Comparison of ENCODE assay signal across 16 mouse cellular contexts in the genomic region with DNA sequence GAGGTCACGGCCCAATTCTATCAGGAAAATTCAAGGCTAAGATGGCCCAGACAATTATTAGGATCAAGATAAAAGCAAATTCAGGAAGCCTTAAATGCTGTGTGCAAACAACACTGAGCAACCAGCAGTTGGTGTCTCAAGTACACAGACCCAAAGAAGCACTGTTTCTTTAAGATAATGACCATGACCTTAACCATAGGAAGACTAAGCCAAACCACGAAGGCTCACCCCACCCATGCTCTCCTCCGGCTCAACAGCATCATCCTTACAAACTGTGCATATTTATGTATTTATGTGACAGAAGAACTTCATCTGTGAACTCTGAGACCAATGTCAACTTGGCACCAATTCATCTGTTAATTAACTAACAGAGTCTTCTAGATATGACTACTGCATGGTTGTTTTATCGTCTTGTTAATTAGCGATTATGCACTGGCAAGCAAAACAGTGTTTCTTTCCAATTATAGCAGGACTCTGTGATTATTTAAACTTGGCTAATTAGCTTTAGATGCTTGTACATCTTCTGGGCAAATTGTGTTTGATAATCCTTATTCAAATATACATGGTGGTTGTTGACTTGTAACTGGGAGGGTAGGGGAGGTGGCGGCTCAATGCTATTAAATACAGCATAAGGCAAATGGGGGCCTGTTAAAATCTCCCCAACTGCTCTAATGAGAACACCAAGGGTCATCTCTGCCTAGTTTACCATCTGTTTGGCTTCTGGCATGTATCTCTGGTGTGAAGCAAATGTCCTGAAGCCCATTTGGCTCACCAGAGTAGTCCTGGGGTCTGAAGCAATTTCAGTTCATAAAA.
DNase-seq lines count a peak whose midpoint lies in the region; ATAC-seq and TF ChIP-seq lines count a peak whose summit lies in the region.
"Had no signal": no experiment of that assay in that cellular context is flagged by ENCODE, and none has a peak within 500 bp of the region (broad histone marks: within the 10 kb centered on the region; RNA-seq: fewer than 3 reads in every experiment).

No protein-coding gene starts in this region.

- H3K4me3 ChIP-seq in heart, embryonic 12.5 days, result no peak overlapping the region
- H3K4me3 ChIP-seq in midbrain, postnatal 0 days (ENCODE audit: low read depth, low read length), result no peak overlapping the region
- no peak overlapping the region for H3K4me3 ChIP-seq in midbrain, embryonic 15.5 days
- no peak overlapping the region for H3K4me3 ChIP-seq in neural tube, embryonic 15.5 days (replicated peaks)
- H3K4me3 ChIP-seq: embryonic facial prominence, embryonic 15.5 days; limb, embryonic 10.5 days; liver, embryonic 15.5 days had no signal

- no peak for TF ChIP-seq CTCF in midbrain, postnatal 0 days (IDR thresholded peaks at IDR 0.05)

- 77% methylated on average over 6 of the region's 6 CpGs for WGBS in heart, embryonic 12.5 days
- 67% methylated on average over 6 of the region's 6 CpGs for WGBS in midbrain, postnatal 0 days
- WGBS in midbrain, embryonic 15.5 days, result 69% methylated on average over 6 of the region's 6 CpGs
- 65% methylated on average over 6 of the region's 6 CpGs for WGBS in neural tube, embryonic 15.5 days

- H3K27me3 ChIP-seq in heart, embryonic 12.5 days (replicated peaks), result no peaks in the 10 kb centered on the region
- no peaks in the 10 kb centered on the region for H3K27me3 ChIP-seq in midbrain, postnatal 0 days (ENCODE audit: insufficient read depth, low read length)
- H3K27me3 ChIP-seq in midbrain, embryonic 15.5 days (replicated peaks), result no peaks in the 10 kb centered on the region
- H3K27me3 ChIP-seq in neural tube, embryonic 15.5 days (replicated peaks), result no peaks in the 10 kb centered on the region
- H3K27me3 ChIP-seq: embryonic facial prominence, embryonic 15.5 days; liver, embryonic 15.5 days had no signal

- H3K27ac ChIP-seq in heart, embryonic 12.5 days (ENCODE audit: poor library complexity, severe bottlenecking), result no peak overlapping the region
- H3K27ac ChIP-seq in midbrain, postnatal 0 days (ENCODE audit: low read depth, low read length), result no peak overlapping the region
- H3K27ac ChIP-seq in midbrain, embryonic 15.5 days, result no peak overlapping the region
- H3K27ac ChIP-seq in neural tube, embryonic 15.5 days (replicated peaks), result no peak overlapping the region
- H3K27ac ChIP-seq: embryonic facial prominence, embryonic 15.5 days; limb, embryonic 10.5 days; liver, embryonic 15.5 days had no signal

- ATAC-seq in heart, embryonic 12.5 days (ENCODE audit: insufficient number of reproducible peaks, low FRiP score), result no peak
- ATAC-seq in midbrain, postnatal 0 days (ENCODE audit: low FRiP score), result no peak
- ATAC-seq in midbrain, embryonic 15.5 days (replicated peaks), result no peak
- peak; percentile 31 for ATAC-seq in neural tube, embryonic 15.5 days (ENCODE audit: low FRiP score)

- H3K36me3 ChIP-seq in heart, embryonic 12.5 days, result no peaks in the 10 kb centered on the region
- no peaks in the 10 kb centered on the region for H3K36me3 ChIP-seq in midbrain, postnatal 0 days (ENCODE audit: insufficient read depth, low read length)
- H3K36me3 ChIP-seq in midbrain, embryonic 15.5 days (replicated peaks), result no peaks in the 10 kb centered on the region
- no peaks in the 10 kb centered on the region for H3K36me3 ChIP-seq in neural tube, embryonic 15.5 days
- H3K36me3 ChIP-seq: embryonic facial prominence, embryonic 15.5 days; limb, embryonic 10.5 days; liver, embryonic 15.5 days had no signal

- no peak overlapping the region for H3K4me2 ChIP-seq in heart, embryonic 12.5 days
- H3K4me2 ChIP-seq in midbrain, postnatal 0 days (ENCODE audit: low read depth, low read length, poor library complexity, severe bottlenecking), result no peak overlapping the region
- H3K4me2 ChIP-seq in midbrain, embryonic 15.5 days, result no peak overlapping the region
- H3K4me2 ChIP-seq in neural tube, embryonic 15.5 days, result no peak overlapping the region
- H3K4me2 ChIP-seq: embryonic facial prominence, embryonic 15.5 days; liver, embryonic 15.5 days had no signal

- no peak overlapping the region for H3K9ac ChIP-seq in heart, embryonic 12.5 days
- no peak overlapping the region for H3K9ac ChIP-seq in midbrain, postnatal 0 days (replicated peaks; ENCODE audit: low read length, poor library complexity, severe bottlenecking)
- H3K9ac ChIP-seq in midbrain, embryonic 15.5 days, result no peak overlapping the region
- no peak overlapping the region for H3K9ac ChIP-seq in neural tube, embryonic 15.5 days (replicated peaks)
- H3K9ac ChIP-seq: embryonic facial prominence, embryonic 15.5 days; liver, embryonic 15.5 days had no signal

- peak; percentile 34 for DNase-seq in heart, adult 11 months
- DNase-seq in midbrain, postnatal 0 days (ENCODE audit: low spot score), result peak; percentile 62
- DNase-seq in cerebellum, postnatal 10 days, result peak; percentile 72 to 80
- DNase-seq in yolk sac, embryonic 10.5 days (ENCODE audit: low spot score), result no peak
- no peak for DNase-seq in ovary, postnatal 36 days (ENCODE audit: low spot score)
- DNase-seq: adrenal gland, postnatal 36 days; B cell, adult 2 months; kidney, postnatal 25 days; right cerebral cortex, postnatal 25 days; thymus, adult 18-20 months had no signal

- no peaks in the 10 kb centered on the region for H3K9me3 ChIP-seq in heart, embryonic 12.5 days (replicated peaks)
- no peaks in the 10 kb centered on the region for H3K9me3 ChIP-seq in midbrain, postnatal 0 days (ENCODE audit: low read length)
- no peaks in the 10 kb centered on the region for H3K9me3 ChIP-seq in midbrain, embryonic 15.5 days
- no peaks in the 10 kb centered on the region for H3K9me3 ChIP-seq in neural tube, embryonic 15.5 days (replicated peaks)
- H3K9me3 ChIP-seq: embryonic facial prominence, embryonic 15.5 days; limb, embryonic 10.5 days; liver, embryonic 15.5 days had no signal

- H3K4me1 ChIP-seq in heart, embryonic 12.5 days (replicated peaks), result no peaks in the 10 kb centered on the region
- no peaks in the 10 kb centered on the region for H3K4me1 ChIP-seq in midbrain, postnatal 0 days (ENCODE audit: insufficient read depth, low read length)
- no peaks in the 10 kb centered on the region for H3K4me1 ChIP-seq in midbrain, embryonic 15.5 days
- H3K4me1 ChIP-seq in neural tube, embryonic 15.5 days, result no peaks in the 10 kb centered on the region
- H3K4me1 ChIP-seq: embryonic facial prominence, embryonic 15.5 days; limb, embryonic 10.5 days; liver, embryonic 15.5 days had no signal

Comparison
In these comparisons a context has a peak if more than half of its experiments do, and no peak if none do; other contexts are left out.
1. DNase-seq: peak in heart, adult 11 months (single experiment), midbrain, postnatal 0 days (single experiment) and cerebellum, postnatal 10 days (2 of 2); none in yolk sac, embryonic 10.5 days (single experiment) and ovary, postnatal 36 days (single experiment).